Mouse (Mus musculus): Measurements from ENCODE around the gene BC030870.

- TF ChIP-seq CTCF (conservative IDR thresholded peaks at IDR 0.05; ENCODE audit: low read length) (peak; percentile 89), NANOG (IDR thresholded peaks at IDR 0.05; ENCODE audit: borderline replicate concordance, low read length) (no peak)
These were observed 19.1 kb downstream of the BC030870 start for GRCm38 (mm10) chr8:65110285-65110691.
